Mouse (Mus musculus) lung, postnatal 0 days (tissue): ENCODE measurements around the gene Rnf150.

Source experiments
- CTCF ChIP-seq: IDR thresholded peaks from 2 replicates; pipeline ENCODE4 v1.5.1; 2016; ENCODE audit warnings: antibody characterized with exemption, mild to moderate bottlenecking
- EP300 ChIP-seq: IDR thresholded peaks from 2 replicates; pipeline ENCODE4 v1.6.1; 2016; ENCODE audit warnings: antibody characterized with exemption, mild to moderate bottlenecking, control low read depth

DNA sequence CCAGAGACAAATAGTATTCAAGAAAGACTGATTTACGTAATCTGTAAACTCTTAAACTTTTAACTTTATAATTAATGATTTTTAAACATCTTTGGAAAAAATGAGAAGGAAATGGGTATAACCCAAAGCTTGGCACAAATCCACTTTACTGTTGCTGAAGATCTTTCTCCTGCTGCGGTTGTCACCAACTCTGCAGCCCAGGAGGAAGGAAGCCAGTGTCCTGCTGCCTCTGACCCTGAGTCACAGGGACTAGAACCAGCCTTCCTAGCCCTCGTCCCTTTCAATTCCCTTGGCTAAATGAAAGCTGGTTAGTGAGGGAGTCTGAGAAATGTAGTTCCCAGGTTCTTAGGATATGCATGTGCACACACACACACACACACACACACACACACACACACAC, 203.7 kb downstream of the Rnf150 start:
- TF ChIP-seq CTCF (no peak), EP300 (no peak)
